Mouse (Mus musculus): ENCODE data around the gene Fscn2.

GRCm38 (mm10) chr11:120315832-120316689 is 45.3 kb upstream of the Fscn2 start:
- TF ChIP-seq CTCF (IDR thresholded peaks at IDR 0.05; ENCODE audit: control insufficient read depth, insufficient read depth, low read length) (no peak), POLR2A (IDR thresholded peaks at IDR 0.05; ENCODE audit: borderline replicate concordance, control insufficient read depth, low read depth, low read length) (peak; percentile 95)

Data from bone marrow, adult 2 months (tissue).